Mouse (Mus musculus) hindbrain, embryonic 16.5 days (tissue): ENCODE data around the gene Usp29. TPM values are rescaled to one million over a fixed set of nuclear protein-coding genes. Genes with fewer than 3 reads are reported as not detected.
"Not testable (repeated sequence)": the region's sequence is repeated elsewhere in the genome, so short reads cannot be mapped to it uniquely, and the experiment has no call there.

Experiments used
- ATAC-seq: fragments of 200-750 bp; cut with Nextera tagmentation; 2 replicates; pipeline ENCODE4 v1.8.0; 2017; ENCODE audit warnings: moderate TSS enrichment, moderate library complexity
- H3K27ac ChIP-seq: fragments of 300-500 bp; sonication (generic); 2 replicates; pipeline ENCODE4 v1.5.1; 2014; ENCODE audit warnings: low read depth, mild to moderate bottlenecking, control low read depth, low read length, moderate library complexity
- H3K27me3 ChIP-seq: fragments of 300-500 bp; sonication (generic); replicated peaks from 2 replicates; pipeline ENCODE4 v1.6.1; 2014; ENCODE audit warnings: low read length; ENCODE audit not compliant: control insufficient read depth, insufficient read depth
- H3K36me3 ChIP-seq: fragments of 300-500 bp; sonication (generic); 2 replicates; pipeline ENCODE4 v1.6.1; 2014; ENCODE audit warnings: mild to moderate bottlenecking, low read length, moderate library complexity, mixed read lengths; ENCODE audit not compliant: control insufficient read depth, insufficient read depth
- H3K4me1 ChIP-seq: fragments of 300-500 bp; sonication (generic); 2 replicates; pipeline ENCODE4 v1.6.1; 2014; ENCODE audit warnings: low read depth, low read length; ENCODE audit not compliant: control insufficient read depth, insufficient read depth
- H3K4me2 ChIP-seq: fragments of 300-500 bp; sonication (generic); 2 replicates; pipeline ENCODE4 v1.6.1; 2014; ENCODE audit warnings: mild to moderate bottlenecking, low read length, control low read depth, moderate library complexity
- H3K4me3 ChIP-seq: fragments of 300-500 bp; sonication (generic); 2 replicates; pipeline ENCODE4 v1.5.1; 2014; ENCODE audit warnings: mild to moderate bottlenecking, low read length, control low read depth, moderate library complexity
- H3K9ac ChIP-seq: fragments of 300-500 bp; sonication (generic); 2 replicates; pipeline ENCODE4 v1.6.1; 2014; ENCODE audit warnings: low read depth, mild to moderate bottlenecking, control low read depth, low read length, moderate library complexity
- H3K9me3 ChIP-seq: fragments of 300-500 bp; sonication (generic); 2 replicates; pipeline ENCODE4 v1.6.1; 2014; ENCODE audit warnings: mild to moderate bottlenecking, low read length, moderate library complexity; ENCODE audit not compliant: control insufficient read depth
- WGBS: fragments of 180-500 bp; shearing (Covaris S2); extraction: QIAGEN DNeasy Blood & Tissue Kit; methylation state at CpG from one replicate; pipeline ENCODE4 v1.1.7; 2014; 5-methylcytosine and 5-hydroxymethylcytosine counted together
- polyA plus RNA-seq: library from polyadenylated mRNA; unstranded; fragments of >200 nt; fragmentation: Nextera tagmentation; extraction: Ambion mirVana; gene quantifications from 2 replicates; pipeline ENCODE4 v1.2.1, GENCODE M21; 2015

Usp29 gene
- polyA plus RNA-seq, 1 experiment from 2014 or later, result 31.3 TPM

DNA sequence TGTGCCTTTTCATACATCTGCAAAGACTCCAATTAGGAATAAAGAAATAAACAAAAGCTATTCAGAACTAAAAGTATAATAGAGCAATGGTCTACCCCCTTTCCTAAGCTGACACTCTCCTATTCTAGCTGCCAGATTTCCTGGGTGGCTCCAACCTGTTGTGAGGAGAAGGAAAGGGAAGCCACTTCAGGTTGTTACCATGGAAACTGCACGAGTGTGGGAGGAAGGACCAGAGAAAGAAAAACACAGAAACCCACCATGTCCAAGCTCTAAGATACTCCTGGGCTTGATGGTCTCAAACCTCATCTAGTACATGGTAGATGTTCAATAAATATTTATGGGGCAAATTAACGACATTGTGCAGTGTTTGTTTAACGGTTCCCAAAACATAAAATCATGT is 160.8 kb downstream of the Usp29 start:
- Histone ChIP-seq H3K4me3 (no peak overlapping the region), H3K36me3 (no peaks in the 10 kb centered on the region), H3K27me3 (no peaks in the 10 kb centered on the region), H3K9me3 (no peaks in the 10 kb centered on the region), H3K4me2 (no peak overlapping the region), H3K9ac (no peak overlapping the region), H3K27ac (peak overlapping the region; percentile 44; the same call in 1 of the 2 replicates), H3K4me1 (peaks cover 8% of the 10 kb centered on the region)
- ATAC-seq, result peak; percentile 75
- 50% methylated on average over 3 of the region's 3 CpGs for WGBS

DNA sequence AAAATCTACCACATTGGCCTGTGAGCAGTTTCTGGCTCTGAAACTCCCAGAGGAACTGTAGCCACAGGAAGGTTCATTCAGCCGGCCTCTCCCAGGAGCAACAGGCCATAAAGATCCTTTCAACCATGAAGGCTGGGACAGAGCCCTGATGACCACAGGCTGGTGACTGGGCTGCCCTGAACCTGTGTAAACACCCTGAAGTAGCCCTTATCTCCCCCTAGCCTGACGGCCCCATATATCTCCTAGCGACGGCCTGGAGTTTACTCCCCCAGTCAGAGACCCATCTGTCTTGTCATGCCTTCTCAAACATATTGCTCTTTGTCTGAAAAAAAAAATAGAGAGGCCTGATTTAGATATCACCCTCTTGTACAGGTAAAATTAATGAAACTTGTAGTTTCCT is 166.6 kb downstream of the Usp29 start:
- not testable (repeated sequence) for H3K4me2 ChIP-seq, ATAC-seq, H3K36me3 ChIP-seq, H3K9ac ChIP-seq, H3K27me3 ChIP-seq, H3K4me3 ChIP-seq, H3K9me3 ChIP-seq, H3K4me1 ChIP-seq, H3K27ac ChIP-seq
- WGBS, result 36% methylated on average over 4 of the region's 4 CpGs

DNA sequence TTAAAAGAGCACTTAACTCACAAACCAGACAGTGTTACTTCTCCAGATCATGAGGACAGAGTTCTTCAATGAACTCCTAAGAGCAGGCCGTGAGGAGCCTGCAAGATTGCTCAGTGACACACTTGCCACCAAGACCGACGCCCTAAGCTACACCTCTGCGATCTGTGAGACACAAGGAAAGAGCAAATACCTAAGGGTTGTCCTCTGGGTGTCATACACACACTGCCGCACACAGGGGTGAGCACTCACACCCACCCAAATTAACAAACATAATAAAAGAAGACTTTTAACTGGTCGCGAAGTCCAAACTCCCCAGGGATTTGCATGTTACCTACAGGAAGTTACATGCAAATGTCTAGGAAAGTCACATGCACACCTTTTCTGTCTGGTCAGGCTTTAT is 170.3 kb downstream of the Usp29 start:
- Histone ChIP-seq H3K4me1 (no peaks in the 10 kb centered on the region), H3K36me3 (no peaks in the 10 kb centered on the region), H3K27ac (no peak overlapping the region), H3K4me2 (no peak overlapping the region), H3K4me3 (no peak overlapping the region), H3K27me3 (no peaks in the 10 kb centered on the region), H3K9me3 (no peaks in the 10 kb centered on the region), H3K9ac (no peak overlapping the region)
- 98% methylated on average over 7 of the region's 7 CpGs for WGBS
- no peak for ATAC-seq

DNA sequence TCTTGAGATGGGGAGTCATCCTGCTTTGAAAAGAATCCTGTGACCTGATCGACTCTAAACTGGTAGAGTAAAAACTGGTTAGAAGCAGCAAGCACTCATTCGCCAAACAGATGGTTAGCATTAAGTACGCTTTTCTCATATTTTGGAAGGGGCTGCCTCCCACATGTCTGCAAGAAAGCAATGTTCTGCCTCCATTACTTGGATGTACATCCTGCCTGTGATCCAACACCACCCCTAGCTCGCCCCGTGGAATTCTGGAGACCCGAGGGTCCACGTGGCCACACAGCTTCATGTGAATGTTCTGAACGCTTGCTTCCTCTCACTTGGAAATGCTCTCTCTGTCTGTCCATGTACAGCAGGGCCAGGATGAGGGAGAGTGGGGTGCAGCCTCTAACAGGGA is 173.1 kb downstream of the Usp29 start:
- no peaks in the 10 kb centered on the region for H3K4me1 ChIP-seq
- H3K27ac ChIP-seq, result no peak overlapping the region
- no peaks in the 10 kb centered on the region for H3K27me3 ChIP-seq
- no peak overlapping the region for H3K9ac ChIP-seq
- ATAC-seq, result no peak
- no peaks in the 10 kb centered on the region for H3K9me3 ChIP-seq
- H3K4me2 ChIP-seq, result no peak overlapping the region
- H3K4me3 ChIP-seq, result no peak overlapping the region
- 87% methylated on average over 8 of the region's 8 CpGs for WGBS
- no peaks in the 10 kb centered on the region for H3K36me3 ChIP-seq

DNA sequence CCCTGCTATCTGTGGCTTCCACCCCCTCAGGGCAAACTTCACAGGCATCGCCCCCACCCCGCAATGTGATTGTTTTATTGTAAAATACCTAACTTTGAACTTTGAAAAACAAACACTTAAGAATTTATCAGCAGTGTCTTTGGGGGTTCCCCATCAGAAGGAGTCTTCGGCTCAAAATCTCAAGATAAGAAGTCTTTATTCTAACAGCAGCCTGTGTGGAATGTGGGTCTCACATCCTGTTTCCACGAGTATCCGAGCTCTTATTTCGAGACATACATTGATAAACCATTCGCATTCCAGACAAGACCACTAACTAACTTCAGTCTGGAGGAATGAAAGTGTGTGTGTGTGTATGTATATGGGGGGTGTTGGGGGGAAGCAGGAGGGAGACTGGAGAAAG is 180.1 kb downstream of the Usp29 start:
- H3K4me1 ChIP-seq, result peaks cover 14% of the 10 kb centered on the region
- WGBS, result 71% methylated on average over 7 of the region's 7 CpGs

DNA sequence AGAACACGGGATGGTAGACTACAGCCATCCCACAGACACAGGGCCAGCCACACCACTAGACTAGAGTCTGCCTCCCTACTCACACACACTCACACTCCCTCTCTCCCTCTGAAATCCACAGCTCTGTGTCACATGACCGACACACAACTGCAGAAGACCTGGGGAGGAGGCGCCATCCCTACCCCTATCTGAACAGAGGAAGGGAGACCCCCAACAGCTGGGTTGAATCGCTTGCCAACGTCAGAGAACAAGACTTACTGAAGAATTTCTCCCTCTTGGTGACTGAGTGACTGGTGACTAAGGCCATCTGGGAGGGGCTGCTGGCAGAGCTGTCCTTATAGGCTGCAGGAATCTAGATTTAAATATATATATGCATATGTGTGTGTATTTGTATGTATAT is 181.4 kb downstream of the Usp29 start:
- Histone ChIP-seq H3K36me3 (no peaks in the 10 kb centered on the region), H3K4me2 (no peak overlapping the region), H3K27me3 (no peaks in the 10 kb centered on the region), H3K27ac (no peak overlapping the region), H3K4me1 (peaks cover 14% of the 10 kb centered on the region), H3K4me3 (no peak overlapping the region), H3K9ac (no peak overlapping the region), H3K9me3 (no peaks in the 10 kb centered on the region)
- 79% methylated on average over 5 of the region's 5 CpGs for WGBS
- ATAC-seq, result no peak

More for the DNA sequence above, 180.1 kb downstream of the Usp29 start:
- Histone ChIP-seq H3K4me3 (no peak overlapping the region), H3K27me3 (no peaks in the 10 kb centered on the region), H3K36me3 (no peaks in the 10 kb centered on the region), H3K27ac (no peak overlapping the region), H3K9ac (no peak overlapping the region), H3K4me2 (no peak overlapping the region), H3K9me3 (no peaks in the 10 kb centered on the region)
- no peak for ATAC-seq

DNA sequence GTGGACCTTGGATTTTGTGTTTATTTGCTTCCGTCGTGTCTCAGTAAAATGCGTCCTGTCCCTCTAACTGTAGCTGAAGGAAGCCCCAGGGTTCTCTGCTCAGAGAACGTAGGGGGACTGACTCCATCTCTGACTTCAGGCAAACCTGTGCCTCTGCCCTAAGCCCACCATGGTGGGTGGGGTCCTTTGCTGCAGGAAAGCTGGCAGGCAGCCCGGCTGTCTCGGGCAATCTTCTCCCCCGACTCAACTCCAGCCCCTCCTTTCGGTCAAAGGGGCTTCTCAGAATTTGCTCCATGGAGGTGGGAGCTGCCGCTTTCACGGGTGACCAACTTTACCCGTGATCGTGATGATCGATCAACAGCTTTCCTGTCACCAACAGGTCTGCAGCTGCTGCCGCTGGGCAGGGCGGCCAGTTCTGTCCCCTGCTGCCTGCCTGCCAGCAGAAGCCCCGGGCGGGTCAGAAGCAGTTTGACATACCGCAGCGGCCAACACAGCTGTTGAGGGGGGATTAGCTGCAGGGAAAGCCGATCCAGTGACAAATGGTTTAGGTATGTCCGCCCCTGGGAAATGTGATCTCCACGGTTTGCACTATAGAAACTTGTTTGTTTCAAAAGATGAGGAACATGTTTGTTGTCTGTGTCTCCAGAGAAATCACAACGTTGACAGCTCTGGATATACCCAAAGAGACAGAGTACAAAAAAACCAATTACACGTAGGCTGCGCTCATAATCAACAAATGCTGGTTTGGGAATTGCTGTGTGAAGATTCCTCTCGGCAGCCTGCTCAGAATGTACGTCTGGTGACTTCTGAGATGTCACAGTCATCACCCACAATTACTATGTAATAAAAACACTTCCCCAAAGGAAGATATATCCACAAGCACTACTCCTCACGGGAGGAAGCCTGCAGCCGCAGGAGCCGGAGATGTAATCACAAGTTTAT is 183.3 kb downstream of the Usp29 start:
- 10% methylated on average over 30 of the region's 30 CpGs for WGBS
- Histone ChIP-seq H3K9ac (peak overlapping the region; percentile 44), H3K4me3 (peak overlapping the region; percentile 24), H3K4me2 (peak overlapping the region; percentile 54), H3K36me3 (no peaks in the 10 kb centered on the region), H3K27me3 (no peaks in the 10 kb centered on the region), H3K4me1 (peaks cover 18% of the 10 kb centered on the region), H3K9me3 (no peaks in the 10 kb centered on the region), H3K27ac (peak overlapping the region; percentile 80)
- ATAC-seq, result peak; percentile 57

DNA sequence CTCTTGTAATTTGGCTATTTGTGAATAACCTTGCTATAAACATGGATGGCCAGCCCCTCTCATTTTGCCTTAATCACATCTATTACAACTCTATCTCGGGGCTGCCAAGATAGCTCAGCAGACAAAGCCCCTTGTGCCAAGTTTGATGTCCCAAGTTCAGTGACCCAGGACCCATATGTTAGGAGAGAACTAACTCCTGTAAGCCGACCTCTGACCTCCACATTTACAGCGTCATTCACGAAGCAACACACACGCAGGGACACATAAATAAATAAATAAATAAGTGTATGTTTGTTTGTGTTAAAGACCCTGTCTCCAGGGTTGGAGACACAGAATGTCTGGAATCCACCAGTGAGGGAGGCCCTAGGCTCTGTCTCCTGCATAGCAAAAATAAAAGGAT is 186.7 kb downstream of the Usp29 start:
- Histone ChIP-seq H3K9ac (no peak overlapping the region), H3K27me3 (no peaks in the 10 kb centered on the region), H3K4me3 (no peak overlapping the region), H3K9me3 (no peaks in the 10 kb centered on the region), H3K4me2 (no peak overlapping the region), H3K27ac (no peak overlapping the region), H3K36me3 (no peaks in the 10 kb centered on the region), H3K4me1 (peaks cover 21% of the 10 kb centered on the region)
- 57% methylated on average over 5 of the region's 5 CpGs for WGBS
- no peak for ATAC-seq

DNA sequence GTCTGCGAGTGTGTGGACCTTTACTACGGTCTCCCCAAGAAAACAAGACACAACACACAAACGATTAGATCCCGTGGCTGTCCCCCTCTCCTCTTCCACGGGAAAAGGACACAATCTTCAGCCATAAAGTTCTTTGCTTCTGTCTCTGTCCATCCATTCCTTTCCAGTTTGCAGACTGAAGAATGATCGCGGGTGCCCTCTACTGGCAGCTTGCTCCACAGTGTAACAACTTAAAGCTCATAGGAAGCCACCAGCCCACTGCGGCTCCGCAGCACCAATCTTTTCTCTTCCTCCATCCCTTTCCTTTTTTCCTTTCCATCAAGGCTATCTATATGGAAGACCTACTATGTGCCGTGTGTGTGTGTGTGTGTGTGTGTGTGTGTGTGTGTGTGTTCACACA is 187.9 kb downstream of the Usp29 start:
- Histone ChIP-seq H3K9ac (0 out of 2 replicates have a peak overlapping the region, but pooled peaks have one; percentile 23), H3K4me2 (no peak overlapping the region), H3K4me1 (peaks cover 21% of the 10 kb centered on the region), H3K36me3 (no peaks in the 10 kb centered on the region), H3K9me3 (no peaks in the 10 kb centered on the region), H3K27me3 (no peaks in the 10 kb centered on the region), H3K27ac (0 out of 2 replicates have a peak overlapping the region, but pooled peaks have one; percentile 4), H3K4me3 (no peak overlapping the region)
- peak; percentile 74 for ATAC-seq
- 11% methylated on average over 10 of the region's 10 CpGs for WGBS
